Mouse (Mus musculus) hindbrain, embryonic 15.5 days (tissue): ENCODE measurements around the gene Syt7. TPM values are rescaled to one million over a fixed set of nuclear protein-coding genes. Genes with fewer than 3 reads are reported as not detected.

Experiments
- ATAC-seq: fragments of 200-750 bp; cut with Nextera tagmentation; 2 replicates; pipeline ENCODE4 v1.8.0; 2017; ENCODE audit warnings: low read depth, moderate number of reproducible peaks, moderate TSS enrichment; ENCODE audit not compliant: low FRiP score
- H3K27ac ChIP-seq: fragments of 300-500 bp; sonication (generic); replicated peaks from 2 replicates; pipeline ENCODE4 v1.5.1; 2015; ENCODE audit warnings: mild to moderate bottlenecking, inconsistent platforms
- H3K27me3 ChIP-seq: fragments of 300-500 bp; sonication (generic); 2 replicates; pipeline ENCODE4 v1.6.1; 2015; ENCODE audit warnings: control low read depth, inconsistent platforms
- H3K36me3 ChIP-seq: fragments of 300-500 bp; sonication (generic); 2 replicates; pipeline ENCODE4 v1.6.1; 2015; ENCODE audit warnings: control low read depth, inconsistent platforms
- H3K4me1 ChIP-seq: fragments of 300-500 bp; sonication (generic); replicated peaks from 2 replicates; pipeline ENCODE4 v1.6.1; 2015; ENCODE audit warnings: control low read depth, inconsistent platforms
- H3K4me2 ChIP-seq: fragments of 300-500 bp; sonication (generic); 2 replicates; pipeline ENCODE4 v1.6.1; 2015; ENCODE audit warnings: moderate library complexity, mild to moderate bottlenecking, inconsistent platforms
- H3K4me3 ChIP-seq: fragments of 300-500 bp; sonication (generic); 2 replicates; pipeline ENCODE4 v1.5.1; 2015; ENCODE audit warnings: mild to moderate bottlenecking, inconsistent platforms
- H3K9ac ChIP-seq: fragments of 300-500 bp; sonication (generic); 2 replicates; pipeline ENCODE4 v1.6.1; 2015; ENCODE audit warnings: inconsistent platforms
- H3K9me3 ChIP-seq: fragments of 300-500 bp; sonication (generic); 2 replicates; pipeline ENCODE4 v1.6.1; 2016; ENCODE audit warnings: control low read depth, inconsistent platforms
- WGBS: fragments of 180-500 bp; shearing (Covaris S2); methylation state at CpG from one replicate; pipeline ENCODE4 v1.1.7; 2015; 5-methylcytosine and 5-hydroxymethylcytosine counted together
- polyA plus RNA-seq: library from polyadenylated mRNA; unstranded; fragments of >200 nt; fragmentation: Nextera tagmentation; extraction: Ambion mirVana; gene quantifications from 2 replicates; pipeline ENCODE4 v1.2.1, GENCODE M21; 2015

Gene Syt7
- polyA plus RNA-seq, 1 experiment from 2014 or later: 17.4 TPM

DNA sequence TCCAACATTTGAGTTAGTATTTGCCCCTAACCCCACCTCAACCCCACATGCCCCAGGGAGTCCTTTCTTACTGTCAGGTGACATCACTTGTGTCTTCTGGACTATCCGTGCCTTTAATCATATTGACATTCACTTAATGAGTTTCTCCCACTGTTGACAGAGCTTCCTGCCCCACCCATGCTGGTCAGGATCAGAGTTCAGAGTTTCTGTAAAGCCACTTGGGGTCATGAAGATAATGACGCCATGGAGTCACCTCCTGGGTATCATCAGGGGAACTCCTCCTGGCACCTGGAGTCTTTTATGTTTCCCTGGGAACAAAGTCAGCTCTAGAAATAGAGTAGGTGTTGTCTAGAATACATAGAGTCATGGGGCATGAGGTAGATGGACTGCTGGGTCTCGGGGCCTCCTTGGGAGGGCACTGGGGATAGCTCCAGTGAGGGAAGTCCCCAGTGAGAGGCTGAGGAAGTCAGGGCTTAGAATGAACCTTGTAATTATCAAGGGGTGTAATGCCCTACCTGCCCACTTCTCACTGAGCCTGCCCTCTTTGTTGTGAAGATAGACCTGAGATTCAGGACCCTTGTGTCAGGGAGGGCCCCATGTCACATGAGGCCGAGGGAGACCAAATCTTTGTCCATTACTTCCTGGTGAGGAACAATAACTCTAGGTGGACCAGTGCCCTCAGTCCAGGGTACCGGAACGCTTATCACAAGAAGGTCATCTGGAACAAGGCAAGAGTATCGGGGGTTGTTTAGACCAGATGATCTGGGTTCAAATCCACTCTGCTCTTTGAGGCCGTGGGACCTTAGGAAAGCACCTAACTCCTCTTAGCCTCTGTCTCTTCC, 29.6 kb upstream of the Syt7 start:
- WGBS: 86% methylated on average over 8 of the region's 8 CpGs
- H3K4me2 ChIP-seq: no peak overlapping the region
- H3K27me3 ChIP-seq: no peaks in the 10 kb centered on the region
- peaks cover 11% of the 10 kb centered on the region for H3K4me1 ChIP-seq
- H3K4me3 ChIP-seq: no peak overlapping the region
- ATAC-seq: no peak
- H3K9ac ChIP-seq: no peak overlapping the region
- no peaks in the 10 kb centered on the region for H3K36me3 ChIP-seq
- H3K9me3 ChIP-seq: no peaks in the 10 kb centered on the region
- H3K27ac ChIP-seq: no peak overlapping the region

DNA sequence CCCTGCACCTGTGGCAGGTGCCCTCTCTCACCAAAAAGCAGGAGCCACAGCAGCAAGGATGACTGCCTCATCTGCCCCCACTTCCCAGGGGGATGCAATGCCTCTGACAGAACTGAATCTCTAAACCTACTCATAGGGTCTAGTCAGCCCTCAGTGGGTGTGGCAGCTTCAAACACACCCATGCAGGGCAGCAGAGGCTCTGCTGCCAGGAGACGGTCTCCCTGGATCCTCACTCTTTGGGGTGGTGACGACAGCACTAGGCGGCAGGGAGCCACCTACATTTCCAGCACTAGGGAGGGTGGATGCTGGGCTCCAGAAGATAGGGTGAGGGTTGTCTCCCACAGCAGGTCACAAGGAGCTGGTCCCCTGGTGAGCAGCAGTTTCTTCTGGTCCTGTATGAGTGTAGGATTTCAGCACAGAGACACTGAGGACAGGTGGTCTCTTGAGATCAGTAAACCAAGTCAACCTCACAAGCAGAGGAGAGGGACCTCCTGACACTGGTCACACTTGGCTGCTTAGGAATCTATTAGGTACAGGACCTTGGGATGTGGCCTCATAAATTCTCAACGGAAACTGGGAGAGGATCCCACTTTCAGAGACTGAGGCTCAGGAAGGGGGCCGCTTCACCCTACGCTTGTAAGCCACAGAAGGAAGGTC, 26.3 kb upstream of the Syt7 start:
- ATAC-seq: no peak

DNA sequence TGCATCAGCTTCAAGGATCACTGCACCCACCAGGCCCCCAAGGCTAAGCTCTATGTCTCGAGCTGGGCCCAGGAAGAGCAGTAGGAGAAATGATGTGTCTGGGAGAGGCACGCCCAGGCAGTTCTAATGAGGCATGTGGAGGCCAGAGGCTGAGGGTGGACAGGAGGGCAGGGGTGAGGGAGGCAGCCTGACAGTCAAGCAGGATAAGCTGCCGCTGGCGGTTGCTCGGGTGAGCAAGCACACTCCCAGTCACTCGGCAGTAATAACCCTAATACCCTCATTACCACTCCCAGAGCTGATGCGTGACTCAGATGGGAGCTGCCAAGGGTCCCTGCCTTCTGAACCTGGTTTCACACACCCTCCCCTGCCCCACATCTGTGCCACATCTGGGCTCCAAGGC, 25.0 kb upstream of the Syt7 start:
- H3K4me1 ChIP-seq: peaks cover 5% of the 10 kb centered on the region
- H3K4me2 ChIP-seq: no peak overlapping the region
- H3K27me3 ChIP-seq: no peaks in the 10 kb centered on the region
- H3K27ac ChIP-seq: no peak overlapping the region
- H3K36me3 ChIP-seq: no peaks in the 10 kb centered on the region
- H3K4me3 ChIP-seq: no peak overlapping the region
- no peaks in the 10 kb centered on the region for H3K9me3 ChIP-seq
- 0 out of 2 replicates have a peak, but pooled peaks have one; percentile 42 for ATAC-seq
- H3K9ac ChIP-seq: no peak overlapping the region
- WGBS: 16% methylated on average over 7 of the region's 7 CpGs

More for the DNA sequence above, 26.3 kb upstream of the Syt7 start:
- H3K27me3 ChIP-seq: no peaks in the 10 kb centered on the region
- H3K27ac ChIP-seq: no peak overlapping the region
- no peak overlapping the region for H3K4me2 ChIP-seq
- peaks cover 5% of the 10 kb centered on the region for H3K4me1 ChIP-seq
- H3K36me3 ChIP-seq: no peaks in the 10 kb centered on the region
- 76% methylated on average over 6 of the region's 6 CpGs for WGBS
- H3K9ac ChIP-seq: no peak overlapping the region
- no peak overlapping the region for H3K4me3 ChIP-seq
- no peaks in the 10 kb centered on the region for H3K9me3 ChIP-seq

DNA sequence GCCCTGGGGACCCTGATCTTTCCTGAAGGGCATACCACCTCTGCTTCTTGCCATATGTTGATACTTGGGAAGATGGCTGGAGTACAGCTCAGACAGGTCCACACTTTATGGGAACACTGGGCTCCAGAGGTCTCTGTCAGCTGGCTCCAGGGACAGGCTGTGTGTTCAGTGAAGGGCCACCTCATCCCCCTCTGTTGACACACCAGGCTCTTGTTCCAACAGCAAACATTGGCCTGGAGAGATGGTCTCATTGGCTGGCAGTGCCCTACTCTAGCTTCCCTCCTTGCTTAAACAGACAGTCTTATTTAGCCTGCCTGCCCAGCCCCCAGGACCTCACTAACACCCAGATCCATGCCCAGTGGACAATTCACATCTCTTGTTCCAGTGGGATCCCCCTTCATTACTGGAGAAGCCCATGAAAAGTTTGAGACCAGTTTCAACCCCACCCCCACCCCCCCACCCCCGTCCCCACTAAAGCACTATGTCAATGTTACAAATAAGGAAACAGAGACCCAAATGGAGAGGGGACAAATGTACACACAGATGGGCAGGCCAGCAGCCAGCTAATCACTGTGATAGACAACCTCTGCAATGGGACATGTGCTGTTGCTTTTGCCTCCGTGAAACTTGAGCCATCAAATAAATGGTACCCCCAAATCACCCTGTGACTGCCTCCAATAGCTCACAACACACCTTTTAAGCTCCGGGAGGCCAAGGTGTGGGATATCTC, 22.6 kb upstream of the Syt7 start:
- H3K36me3 ChIP-seq: no peaks in the 10 kb centered on the region
- no peak for ATAC-seq
- no peak overlapping the region for H3K4me3 ChIP-seq
- H3K9ac ChIP-seq: no peak overlapping the region
- H3K27ac ChIP-seq: no peak overlapping the region
- H3K9me3 ChIP-seq: no peaks in the 10 kb centered on the region
- H3K27me3 ChIP-seq: no peaks in the 10 kb centered on the region
- 78% methylated on average over 3 of the region's 3 CpGs for WGBS
- H3K4me1 ChIP-seq: peaks cover 5% of the 10 kb centered on the region
- H3K4me2 ChIP-seq: no peak overlapping the region

DNA sequence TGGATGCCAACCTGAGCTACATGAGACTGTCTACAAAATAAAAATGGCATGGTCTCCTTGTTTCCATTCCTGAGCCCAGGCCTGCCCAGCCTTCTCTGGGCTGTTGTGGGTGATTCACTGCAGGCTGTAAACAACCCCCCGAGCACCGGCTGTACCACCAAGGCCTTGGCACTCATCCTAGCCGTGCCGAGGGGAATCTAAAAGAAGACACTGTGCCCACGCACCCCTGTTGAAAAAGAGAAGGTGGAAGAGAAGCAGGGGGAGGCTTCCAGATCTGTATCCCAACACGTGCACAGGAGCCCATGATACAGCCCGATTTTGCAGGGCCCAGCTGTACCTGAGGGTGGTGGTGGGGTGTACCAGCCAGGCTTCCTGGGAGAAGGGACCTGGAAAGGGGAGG, 21.1 kb upstream of the Syt7 start:
- peaks cover 5% of the 10 kb centered on the region for H3K4me1 ChIP-seq
- H3K36me3 ChIP-seq: no peaks in the 10 kb centered on the region
- H3K9me3 ChIP-seq: no peaks in the 10 kb centered on the region
- H3K9ac ChIP-seq: no peak overlapping the region
- no peak overlapping the region for H3K27ac ChIP-seq
- no peak for ATAC-seq
- 88% methylated on average over 7 of the region's 7 CpGs for WGBS
- no peak overlapping the region for H3K4me3 ChIP-seq
- H3K4me2 ChIP-seq: no peak overlapping the region
- no peaks in the 10 kb centered on the region for H3K27me3 ChIP-seq

DNA sequence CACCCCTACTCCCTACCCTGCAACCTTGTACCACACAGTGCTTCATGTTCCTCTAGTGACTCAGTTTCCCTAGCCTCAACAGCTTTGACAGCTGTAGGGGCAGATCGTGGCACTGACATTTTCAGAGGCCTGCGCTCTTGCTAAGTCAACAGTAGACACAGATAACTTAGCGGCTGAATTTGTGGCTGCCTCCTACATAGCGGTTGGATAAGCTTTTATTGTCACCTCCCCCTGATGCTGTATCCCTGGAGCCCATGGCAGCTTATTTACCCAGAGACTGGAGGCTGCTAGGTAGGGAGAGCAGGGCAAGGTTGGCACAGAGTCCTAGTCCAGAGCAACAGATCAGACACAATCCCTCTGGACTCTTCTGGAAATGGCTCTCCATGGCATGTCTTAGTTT, 19.0 kb upstream of the Syt7 start:
- no peaks in the 10 kb centered on the region for H3K27me3 ChIP-seq
- no peak overlapping the region for H3K4me3 ChIP-seq
- no peak overlapping the region for H3K9ac ChIP-seq
- no peaks in the 10 kb centered on the region for H3K9me3 ChIP-seq
- no peak overlapping the region for H3K4me2 ChIP-seq
- H3K36me3 ChIP-seq: no peaks in the 10 kb centered on the region
- ATAC-seq: no peak
- 88% methylated on average over 4 of the region's 4 CpGs for WGBS
- H3K27ac ChIP-seq: no peak overlapping the region
- H3K4me1 ChIP-seq: no peaks in the 10 kb centered on the region

DNA sequence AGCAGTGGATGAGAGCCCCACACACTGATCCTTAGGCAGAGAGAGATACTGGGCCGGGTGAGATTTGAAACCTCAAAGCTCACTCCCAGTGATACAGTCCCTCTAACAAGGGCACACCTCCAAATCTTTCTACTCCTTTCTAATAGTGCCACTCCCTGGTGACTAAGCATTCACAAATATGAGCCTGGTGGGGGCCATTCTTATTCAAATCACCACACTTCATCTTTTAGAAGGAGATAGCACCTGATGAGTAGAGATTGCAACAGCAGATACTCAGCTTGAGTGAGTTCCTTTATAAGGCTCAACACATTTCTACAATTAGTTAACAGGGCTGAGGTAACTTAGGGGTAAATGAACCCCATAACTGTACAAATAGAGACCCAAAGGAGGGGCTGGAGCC, 15.7 kb upstream of the Syt7 start:
- Histone ChIP-seq H3K9me3 (no peaks in the 10 kb centered on the region), H3K4me1 (no peaks in the 10 kb centered on the region), H3K27ac (no peak overlapping the region), H3K36me3 (no peaks in the 10 kb centered on the region), H3K4me2 (no peak overlapping the region), H3K27me3 (no peaks in the 10 kb centered on the region), H3K9ac (no peak overlapping the region), H3K4me3 (no peak overlapping the region)
- 70% methylated on average over 1 of the region's 1 CpGs for WGBS
- ATAC-seq: no peak

DNA sequence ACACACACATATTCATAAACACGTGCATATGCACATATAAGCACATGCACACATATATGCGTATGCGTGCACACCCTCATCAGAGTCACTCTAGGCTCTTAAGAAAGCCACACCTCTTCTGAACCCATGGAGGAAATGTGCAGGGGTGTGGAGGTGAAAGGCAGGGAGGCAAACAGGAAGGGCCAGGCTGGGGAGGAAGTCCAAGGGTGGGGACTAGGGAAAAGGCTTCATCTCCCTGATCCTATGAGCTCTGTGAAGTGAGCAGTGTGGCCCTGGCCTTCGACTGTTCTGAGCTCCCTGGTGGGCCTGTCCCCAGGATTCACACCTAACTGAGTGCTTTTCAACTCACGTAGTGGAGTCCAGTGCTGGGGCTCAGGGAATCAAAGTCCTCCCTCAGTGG, 13.6 kb upstream of the Syt7 start:
- Histone ChIP-seq H3K36me3 (no peaks in the 10 kb centered on the region), H3K4me2 (no peak overlapping the region), H3K4me1 (no peaks in the 10 kb centered on the region), H3K9ac (no peak overlapping the region), H3K9me3 (no peaks in the 10 kb centered on the region), H3K27me3 (no peaks in the 10 kb centered on the region), H3K4me3 (no peak overlapping the region), H3K27ac (no peak overlapping the region)
- WGBS: 85% methylated on average over 5 of the region's 5 CpGs
- no peak for ATAC-seq

DNA sequence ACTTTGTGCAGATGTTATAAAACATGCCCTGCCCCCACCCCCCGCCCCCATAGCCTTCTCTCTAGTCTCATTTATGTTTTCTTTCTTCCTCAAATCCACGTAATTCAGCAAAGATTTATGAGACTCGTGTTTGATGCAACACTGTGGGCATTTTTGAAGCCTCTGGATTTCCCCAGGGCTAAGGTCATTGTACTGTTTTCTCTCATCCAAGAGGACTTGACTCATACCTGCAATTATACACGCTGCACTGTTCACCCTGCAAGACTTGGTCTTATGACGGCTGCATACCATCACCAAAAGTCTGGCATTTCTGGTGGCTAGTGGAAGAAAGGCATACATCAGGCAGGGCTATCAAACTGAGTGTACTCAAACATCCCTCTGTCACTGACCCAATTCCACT, 8.9 kb upstream of the Syt7 start:
- Histone ChIP-seq H3K4me2 (no peak overlapping the region), H3K9me3 (no peaks in the 10 kb centered on the region), H3K27me3 (no peaks in the 10 kb centered on the region), H3K4me3 (no peak overlapping the region), H3K4me1 (peaks cover 4% of the 10 kb centered on the region; the same call in 1 of the 2 replicates), H3K36me3 (no peaks in the 10 kb centered on the region), H3K9ac (no peak overlapping the region), H3K27ac (no peak overlapping the region)
- 88% methylated on average over 5 of the region's 5 CpGs for WGBS
- no peak for ATAC-seq

DNA sequence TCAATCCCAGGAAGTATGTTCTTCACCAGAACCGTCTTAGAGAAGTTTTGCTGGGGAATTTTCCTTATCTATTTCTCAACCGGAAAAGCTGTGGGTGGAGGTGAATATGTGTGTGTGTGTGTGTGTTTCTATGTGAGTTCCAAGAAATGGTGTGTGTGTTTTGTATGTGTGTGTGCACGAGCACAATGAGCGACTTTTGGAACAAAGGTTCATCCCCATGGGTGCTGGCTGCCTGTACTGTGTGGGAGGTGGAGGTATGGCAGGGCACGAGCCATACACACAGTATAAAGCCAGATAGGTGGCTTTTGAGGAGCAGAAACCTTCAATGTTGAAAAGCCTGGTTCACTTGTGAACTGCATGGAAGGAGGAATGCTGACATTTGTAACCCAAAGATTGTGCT, 1.2 kb upstream of the Syt7 start:
- ATAC-seq: no peak
- Histone ChIP-seq H3K4me3 (no peak overlapping the region), H3K27me3 (no peaks in the 10 kb centered on the region), H3K27ac (no peak overlapping the region), H3K9ac (no peak overlapping the region), H3K36me3 (no peaks in the 10 kb centered on the region), H3K4me2 (no peak overlapping the region), H3K4me1 (peaks cover 29% of the 10 kb centered on the region), H3K9me3 (no peaks in the 10 kb centered on the region)
- 78% methylated on average over 5 of the region's 5 CpGs for WGBS

DNA sequence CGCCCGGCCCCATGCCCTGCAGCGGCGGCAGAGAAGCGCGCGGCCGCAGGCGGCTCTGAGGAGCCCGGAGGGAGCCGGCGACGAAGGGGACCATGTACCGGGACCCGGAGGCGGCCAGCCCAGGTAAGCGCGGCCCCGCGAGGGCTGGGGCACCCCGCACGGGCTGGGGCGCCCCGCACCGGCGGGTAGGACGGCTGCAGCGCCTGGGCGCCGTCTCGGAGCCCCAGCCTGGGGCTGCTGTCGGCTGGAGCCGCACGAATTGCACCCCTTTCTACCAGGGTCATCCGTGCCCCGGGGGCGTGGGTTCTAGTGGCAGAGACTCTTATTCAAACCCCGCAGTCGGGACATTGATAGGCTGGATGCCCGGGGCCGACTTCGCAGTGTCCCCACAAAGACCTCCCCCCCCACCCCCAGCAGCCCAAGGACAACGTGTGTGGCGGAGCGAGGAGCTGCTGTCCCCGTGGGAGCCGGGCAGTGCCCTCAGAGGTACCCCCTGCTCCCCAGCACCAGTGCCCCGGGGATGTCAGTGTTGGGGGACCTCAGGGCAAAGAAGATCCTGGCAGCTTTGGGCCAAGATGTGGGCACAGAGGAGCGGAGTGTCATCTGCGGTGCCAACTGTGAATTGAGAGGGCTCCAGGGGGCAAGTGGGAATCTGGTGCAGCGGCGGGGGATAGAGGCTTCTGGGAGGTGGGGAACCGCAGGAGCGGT, 655 bp downstream of the Syt7 start:
- H3K4me1 ChIP-seq: peaks cover 46% of the 10 kb centered on the region
- H3K36me3 ChIP-seq: no peaks in the 10 kb centered on the region
- ATAC-seq: peak; percentile 58
- peak overlapping the region; percentile 68 for H3K4me2 ChIP-seq
- under 1% methylated on average over 45 of the region's 54 CpGs for WGBS
- H3K9ac ChIP-seq: peak overlapping the region; percentile 70
- no peaks in the 10 kb centered on the region for H3K9me3 ChIP-seq
- H3K4me3 ChIP-seq: peak overlapping the region; percentile 86
- H3K27me3 ChIP-seq: no peaks in the 10 kb centered on the region
- H3K27ac ChIP-seq: peak overlapping the region; percentile 66
